Mouse (Mus musculus): ENCODE data around the gene Ptov1.

Gene Ptov1

DNA sequence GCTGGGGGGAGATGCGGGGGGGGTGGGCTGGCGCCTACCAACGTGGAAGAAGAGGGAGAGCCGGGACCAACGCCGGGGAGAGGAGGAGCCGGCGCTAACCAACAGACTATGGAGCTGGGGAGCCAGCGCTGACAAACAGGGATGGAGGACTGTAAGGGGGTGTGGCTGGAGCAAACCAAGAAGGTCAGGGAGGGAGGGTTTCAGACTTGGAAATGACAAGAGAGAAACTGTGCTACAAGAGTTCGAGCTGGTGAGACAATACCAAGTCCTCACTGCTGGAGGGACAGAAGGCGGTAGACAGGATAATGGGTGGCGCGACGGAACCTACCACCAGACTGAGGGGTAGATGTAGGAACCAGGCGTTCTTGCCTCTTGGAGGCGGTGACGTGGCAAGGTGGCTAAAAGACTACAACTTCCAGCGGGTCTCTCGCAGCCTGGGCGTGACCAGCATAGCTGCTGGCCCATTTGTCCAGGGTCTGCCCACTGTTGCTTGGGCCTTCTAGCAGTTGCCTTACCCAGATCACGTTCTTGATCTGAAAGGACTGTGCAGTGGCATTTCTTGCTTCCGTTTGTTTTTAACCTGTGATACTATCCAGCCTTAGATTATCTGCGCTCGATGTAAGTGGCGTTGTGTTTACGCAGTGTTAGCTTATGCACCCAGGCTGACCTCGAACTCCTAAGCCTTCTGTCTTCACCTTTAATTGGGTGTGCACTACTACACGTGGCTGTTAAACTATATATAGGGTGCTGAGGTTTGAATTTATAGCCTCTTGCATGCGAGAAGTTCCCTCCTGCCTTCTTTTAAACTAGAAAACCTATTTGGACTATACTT lies at the start of gene Ptov1:
Gene Ptov1 (minus strand): TSS at position 92 of the 832 bp plus-strand sequence.
- peak; percentile 99 for DNase-seq

DNA sequence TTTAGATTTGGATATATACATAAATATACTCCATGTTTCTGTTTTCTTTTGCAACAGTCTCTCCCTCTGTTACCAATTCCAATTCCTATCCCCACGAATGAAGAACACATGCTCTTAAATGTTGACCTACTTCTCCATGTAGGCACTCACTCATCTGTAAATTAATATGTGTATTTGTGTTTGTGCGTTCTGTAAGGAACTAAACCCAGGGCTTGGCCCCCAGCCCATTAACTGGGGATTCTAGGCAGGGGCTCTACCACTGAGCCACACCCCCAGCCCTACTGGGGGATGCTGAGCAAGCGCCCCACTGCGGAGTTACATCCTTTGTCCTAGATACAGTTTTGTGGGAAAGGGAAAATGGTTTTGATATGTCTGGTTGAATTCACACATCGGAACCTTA lies 49.5 kb upstream of the Ptov1 start:
- DNase-seq: no peak

DNA sequence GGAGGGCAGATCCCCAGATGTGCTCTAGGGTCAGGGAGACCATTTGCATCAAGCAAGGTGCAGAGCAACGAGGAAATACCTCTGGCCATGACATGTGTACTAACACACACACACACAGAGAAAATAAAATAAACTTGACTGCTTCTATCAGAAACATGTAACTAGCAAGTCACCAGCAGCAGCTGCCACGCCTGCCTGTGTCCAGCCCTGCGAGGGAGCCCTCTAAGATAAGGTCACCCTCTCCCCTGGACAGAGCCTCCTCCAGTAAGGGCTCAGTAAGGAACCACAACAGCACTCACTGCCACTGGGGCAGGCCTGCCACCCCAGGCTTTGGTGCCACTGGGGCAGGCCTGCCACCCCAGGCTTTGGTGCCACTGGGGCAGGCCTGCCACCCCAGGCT lies 48.6 kb upstream of the Ptov1 start:
- DNase-seq: no peak

DNA sequence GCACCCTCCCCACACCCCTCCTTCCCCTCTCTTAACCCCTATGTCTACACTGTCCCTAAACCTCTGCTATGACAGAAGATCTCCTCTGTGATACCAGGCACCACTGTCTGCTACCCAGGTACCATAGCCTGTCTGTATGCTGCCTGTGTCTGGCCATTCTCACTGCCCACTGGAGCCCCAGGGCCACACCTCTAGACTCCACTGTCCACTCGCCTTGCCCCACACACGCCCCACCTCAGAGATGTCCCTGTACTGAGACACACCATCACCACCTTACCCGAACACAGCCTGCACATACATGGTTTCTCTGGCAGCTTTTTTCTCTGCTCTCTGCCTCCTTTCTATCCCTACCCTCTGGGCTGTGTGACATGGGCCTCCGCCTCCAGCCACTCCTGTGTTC lies 47.3 kb upstream of the Ptov1 start:
- no peak for DNase-seq

DNA sequence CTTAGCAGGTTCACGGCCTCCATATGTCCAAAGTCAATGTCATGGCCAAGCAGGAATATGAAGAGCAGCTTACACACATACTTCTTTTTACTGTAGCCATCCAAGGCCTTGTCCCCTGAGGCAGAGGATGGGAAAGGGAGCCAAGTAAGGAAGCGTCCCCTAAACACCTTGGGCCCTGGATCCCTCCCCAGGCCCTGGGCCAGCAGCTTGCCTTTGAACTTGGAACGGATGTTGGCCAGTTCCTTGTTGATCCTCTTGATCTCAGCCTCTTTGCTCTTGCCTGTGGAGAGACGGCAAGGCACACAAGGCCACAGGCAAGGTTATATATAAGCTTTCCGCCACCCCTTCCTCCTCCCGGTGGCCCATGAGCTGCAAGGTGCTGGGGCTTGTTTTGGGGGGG lies 46.6 kb upstream of the Ptov1 start:
- no peak for DNase-seq

DNA sequence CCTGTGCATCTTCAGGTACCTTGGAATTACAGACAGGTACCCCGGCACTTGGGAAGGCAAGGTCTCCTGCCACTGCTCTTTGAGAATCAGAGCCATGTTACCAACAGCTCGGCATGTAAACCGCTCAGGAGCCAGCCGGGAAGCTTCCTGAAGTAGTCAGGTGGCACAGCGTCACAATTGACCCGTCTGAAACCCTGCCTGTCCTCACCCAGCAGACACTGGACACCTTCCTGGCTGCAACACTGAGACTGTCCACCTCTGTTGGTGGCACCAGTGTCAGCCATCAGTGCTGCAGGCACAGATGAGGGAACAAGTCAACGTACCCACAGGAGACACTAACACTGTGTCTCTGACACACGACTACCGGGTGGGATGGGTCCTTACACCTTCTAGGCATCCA lies 45.7 kb upstream of the Ptov1 start:
- DNase-seq: no peak

DNA sequence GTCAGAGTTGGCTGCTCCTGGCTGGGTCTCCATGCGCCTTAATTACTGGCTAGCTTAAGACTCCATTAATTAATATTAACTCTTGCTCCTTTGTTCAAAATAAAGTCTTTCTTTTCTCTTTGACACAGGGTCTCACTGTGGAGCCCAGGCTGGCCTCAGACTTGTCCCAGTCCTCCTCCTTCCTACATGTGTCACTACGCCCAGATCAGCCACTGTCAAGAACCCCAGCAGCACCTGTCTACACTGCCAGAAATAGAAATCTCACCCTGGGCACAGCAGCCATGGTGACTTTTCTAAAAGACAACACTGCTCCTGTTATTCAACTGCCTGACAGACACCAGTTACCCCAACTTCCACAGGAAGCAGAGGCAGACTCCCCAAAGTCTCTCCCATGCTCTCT lies 44.8 kb upstream of the Ptov1 start:
- DNase-seq: no peak

DNA sequence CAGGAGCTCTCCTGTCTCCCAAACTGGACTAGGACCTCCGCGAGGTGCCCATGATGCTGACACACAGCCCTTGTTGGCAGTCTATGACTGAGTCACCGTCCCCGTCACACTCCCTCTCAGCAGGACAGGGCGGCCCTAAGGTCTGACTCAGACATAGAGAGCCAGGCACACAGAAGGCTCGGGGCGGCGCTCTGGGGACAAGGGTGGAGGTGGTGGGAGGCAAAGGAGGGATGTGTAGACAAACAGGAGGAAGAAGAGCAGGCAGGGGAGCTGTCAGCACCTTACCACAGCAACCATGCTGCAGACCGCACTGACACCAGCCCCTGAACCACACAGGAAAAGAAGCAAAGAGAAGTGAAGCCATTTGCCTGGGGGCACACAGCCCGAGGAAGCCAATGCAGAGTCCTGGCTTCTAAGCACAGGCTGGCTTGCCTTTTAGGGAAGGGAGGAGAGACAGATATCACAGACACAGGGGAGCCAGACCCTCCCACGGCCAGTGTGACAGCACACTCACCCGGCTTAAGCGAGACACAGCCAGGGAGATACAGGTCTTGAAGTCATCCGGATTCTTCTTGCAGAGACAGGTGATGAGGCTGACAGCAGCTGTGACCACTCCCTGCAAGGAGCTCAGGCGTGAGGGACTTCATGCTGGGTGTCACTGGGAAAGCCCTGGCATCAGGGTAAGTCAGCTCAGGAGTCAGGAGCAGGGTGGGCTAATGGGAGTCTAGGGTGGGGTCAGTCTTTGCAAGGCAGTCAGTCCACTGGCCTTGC lies 39.3 kb upstream of the Ptov1 start:
- peak; percentile 25 for DNase-seq

DNA sequence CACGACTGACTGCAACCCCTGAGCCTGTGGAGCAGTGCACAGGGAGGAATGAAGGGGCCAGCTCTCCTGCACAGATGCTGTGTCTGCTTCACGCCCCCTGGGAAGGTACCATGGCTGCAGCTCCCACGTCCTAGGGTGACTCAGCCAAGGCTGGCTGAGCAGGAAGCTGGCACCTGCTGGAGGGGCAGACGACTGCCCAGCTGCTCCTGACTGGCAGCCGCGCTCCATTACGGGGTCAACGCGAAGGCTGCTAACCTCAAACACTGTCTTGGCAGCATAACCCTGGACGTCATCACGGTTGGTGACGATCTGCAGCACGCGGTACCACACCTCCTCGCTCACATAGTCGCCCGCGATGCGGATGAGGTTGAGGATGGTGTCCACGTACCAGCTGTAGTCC lies 35.8 kb upstream of the Ptov1 start:
- DNase-seq: no peak

DNA sequence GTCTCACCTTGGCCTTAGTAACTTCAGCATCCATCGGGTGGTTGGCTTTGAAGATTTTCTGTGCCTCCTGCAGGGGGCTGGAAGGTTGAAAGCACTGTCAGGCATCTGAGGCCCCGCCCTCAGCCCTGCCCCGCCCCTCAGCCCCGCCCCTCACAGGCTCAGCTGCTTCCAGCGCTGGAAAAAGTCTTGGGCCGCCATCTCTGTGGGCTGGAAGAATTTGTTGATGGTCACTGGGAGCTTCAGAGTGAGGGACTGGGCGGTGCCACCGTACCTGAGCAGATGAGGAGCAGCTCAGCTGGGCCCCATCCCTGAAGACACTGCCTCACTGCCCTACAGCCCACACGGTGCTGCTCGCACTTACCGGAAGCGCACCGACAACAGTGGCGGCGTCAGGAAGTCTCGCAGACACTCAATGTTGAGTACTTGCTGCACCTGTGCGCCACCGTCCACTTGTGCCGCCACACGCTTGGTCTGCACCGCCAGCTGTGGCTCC lies 31.7 kb upstream of the Ptov1 start:
- DNase-seq: peak; percentile 33

DNA sequence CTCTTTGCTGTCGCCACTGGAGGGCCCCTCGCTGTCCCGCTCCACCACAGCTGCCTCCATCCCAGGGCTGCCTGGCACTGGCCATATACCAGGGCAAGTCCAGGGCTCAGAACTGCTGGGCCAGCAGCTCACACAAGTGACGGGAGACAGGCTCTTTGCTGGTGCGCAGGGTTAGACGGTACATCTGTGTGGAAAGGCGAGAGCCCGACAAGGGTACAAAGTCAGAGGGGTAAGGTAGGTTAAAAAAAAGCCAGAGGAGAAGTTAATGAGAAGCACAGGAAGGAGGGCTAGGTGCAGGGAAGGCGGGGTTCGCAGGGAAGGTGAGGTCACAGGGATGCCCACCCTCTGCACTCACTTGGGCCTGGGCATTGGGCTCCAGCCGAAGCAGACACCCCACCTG lies 31.0 kb upstream of the Ptov1 start:
- peak; percentile 32 for DNase-seq

DNA sequence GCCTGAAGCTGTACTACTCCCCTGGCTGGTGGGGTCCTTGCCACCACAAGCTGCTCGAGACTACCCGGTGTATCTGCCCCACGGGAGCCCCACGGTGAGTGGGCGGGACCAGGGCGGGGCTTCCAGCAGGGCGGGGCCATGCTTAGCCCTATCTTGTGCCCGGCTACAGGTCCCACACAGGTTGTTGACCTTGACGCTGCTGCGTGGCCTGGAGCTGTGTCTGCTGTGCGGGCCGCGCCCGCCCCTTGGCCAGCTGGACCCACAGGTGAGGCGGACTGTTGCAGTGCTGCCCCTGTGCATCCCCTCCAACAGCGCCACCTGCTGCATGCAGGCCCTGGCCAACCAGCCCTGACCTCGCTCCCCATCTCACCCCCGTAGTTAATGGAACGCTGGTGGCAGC lies 29.0 kb upstream of the Ptov1 start:
- peak; percentile 74 for DNase-seq

DNA sequence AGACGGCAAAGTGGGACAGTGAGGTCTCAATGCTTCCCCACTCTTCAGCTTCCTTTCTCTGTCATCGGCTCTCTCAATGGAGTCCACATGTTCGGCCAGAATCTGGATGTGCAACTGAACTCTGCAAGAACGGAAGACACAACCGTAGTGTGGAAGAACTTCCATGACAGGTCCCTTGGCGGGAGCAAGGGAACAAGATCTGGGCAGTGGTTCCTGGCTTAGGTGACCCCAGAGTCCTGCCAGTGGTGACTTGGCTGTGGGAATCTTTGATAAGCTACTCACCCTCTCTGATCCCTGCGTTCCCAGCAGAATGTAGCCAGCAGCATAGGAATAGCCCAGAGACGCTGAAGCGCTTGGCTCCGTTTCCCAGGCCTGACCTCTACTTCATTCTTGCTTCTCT lies 26.9 kb upstream of the Ptov1 start:
- peak; percentile 58 for DNase-seq

DNA sequence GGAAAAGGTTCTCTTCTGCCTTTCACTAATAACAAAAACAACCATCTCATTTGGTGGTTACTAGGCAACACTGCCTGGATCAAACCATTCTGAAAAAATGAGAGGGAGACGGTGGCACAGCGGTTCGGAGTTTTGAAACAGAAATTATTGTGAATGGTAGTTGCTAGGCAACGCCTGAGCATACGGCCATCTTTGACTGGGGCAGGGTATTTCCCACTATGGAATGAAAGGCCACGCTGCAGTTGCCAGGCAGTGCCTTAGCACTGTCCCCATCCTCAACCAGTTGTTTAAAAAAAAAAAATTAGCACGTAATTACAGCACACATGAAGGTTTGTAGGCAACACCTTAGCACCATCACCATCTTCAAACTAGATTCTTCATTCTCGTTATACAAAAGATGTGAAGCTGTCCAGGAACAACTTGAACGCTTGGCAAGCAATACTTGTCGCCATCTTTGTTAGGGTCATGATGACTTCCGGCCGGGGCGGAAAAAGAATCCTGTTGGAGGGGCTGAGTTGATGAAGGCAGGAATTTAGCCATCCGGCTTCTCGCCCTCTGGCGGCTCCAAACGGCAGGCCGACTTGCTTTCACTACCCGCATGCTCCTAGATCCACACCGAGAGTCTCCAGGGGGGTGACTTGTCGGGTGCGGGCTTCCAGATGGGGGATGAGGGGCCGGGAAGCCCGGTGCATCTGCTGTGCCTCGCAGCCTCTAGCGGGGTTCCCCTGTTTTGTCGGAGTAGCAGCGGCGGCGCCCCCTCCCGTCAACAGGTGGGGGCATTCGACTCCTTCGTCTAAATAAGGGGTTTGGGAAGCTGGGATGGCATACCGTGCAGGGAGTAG lies 26.2 kb upstream of the Ptov1 start, which contains the start of gene Fuz:
Gene Fuz (plus strand): TSS at position 487 of the 842 bp plus-strand sequence.
- DNase-seq: peak; percentile 94

DNA sequence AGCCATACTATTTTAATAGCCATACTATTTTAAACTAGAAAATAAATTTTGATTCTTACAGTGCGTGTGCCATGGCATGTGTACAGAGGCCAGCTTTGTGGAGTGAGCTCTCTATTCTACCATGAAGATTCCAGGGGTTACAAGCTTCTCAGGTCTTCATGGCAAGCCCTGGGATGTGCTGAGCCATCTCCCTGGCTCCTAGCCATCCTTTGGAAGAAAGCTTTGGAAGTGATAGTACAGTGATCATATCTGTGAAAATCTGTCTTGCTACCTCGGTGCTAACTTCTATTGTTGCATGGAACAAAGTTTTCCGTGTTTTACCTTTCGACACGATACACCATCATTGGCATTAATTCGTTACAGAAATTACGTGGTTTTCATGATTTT lies 25.6 kb upstream of the Ptov1 start:
- no peak for DNase-seq

DNA sequence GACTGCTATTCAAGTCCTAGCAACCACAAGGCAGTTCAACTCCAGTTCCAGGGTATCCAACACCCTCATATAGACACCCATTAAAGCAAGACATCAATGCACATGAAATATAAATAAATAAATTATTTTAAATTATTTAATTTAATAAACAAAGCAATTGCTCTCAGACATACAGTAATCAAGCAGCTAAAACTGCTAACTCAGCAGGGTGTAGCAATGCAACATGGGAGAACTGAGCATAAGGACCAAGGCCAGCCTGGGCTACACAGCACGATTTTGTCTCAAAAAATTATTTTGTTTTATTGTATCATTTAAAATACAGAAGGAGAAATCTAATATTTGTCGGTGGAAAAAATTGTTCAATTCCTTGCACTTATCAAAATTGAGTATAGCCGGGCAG lies 24.6 kb upstream of the Ptov1 start:
- no peak for DNase-seq

DNA sequence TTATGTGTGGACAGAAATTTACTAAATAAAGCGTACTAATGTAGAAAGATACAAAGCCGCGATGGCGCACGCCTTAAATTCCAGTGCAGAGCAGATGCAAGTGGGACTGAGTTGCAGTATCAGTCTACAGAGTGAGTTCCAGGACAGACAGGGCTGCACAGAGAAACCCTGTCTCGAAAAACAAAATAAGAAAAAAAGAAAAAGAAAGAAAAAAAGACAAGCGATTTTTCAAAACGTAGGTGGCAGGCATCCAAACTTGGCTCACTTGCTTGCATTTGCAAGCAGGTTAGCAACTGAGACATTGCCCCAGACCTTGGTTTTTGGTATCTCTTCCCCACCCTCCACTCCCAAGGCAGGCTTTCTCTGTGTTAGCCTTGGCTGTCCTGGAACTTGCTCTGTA lies 23.6 kb upstream of the Ptov1 start:
- DNase-seq: no peak

DNA sequence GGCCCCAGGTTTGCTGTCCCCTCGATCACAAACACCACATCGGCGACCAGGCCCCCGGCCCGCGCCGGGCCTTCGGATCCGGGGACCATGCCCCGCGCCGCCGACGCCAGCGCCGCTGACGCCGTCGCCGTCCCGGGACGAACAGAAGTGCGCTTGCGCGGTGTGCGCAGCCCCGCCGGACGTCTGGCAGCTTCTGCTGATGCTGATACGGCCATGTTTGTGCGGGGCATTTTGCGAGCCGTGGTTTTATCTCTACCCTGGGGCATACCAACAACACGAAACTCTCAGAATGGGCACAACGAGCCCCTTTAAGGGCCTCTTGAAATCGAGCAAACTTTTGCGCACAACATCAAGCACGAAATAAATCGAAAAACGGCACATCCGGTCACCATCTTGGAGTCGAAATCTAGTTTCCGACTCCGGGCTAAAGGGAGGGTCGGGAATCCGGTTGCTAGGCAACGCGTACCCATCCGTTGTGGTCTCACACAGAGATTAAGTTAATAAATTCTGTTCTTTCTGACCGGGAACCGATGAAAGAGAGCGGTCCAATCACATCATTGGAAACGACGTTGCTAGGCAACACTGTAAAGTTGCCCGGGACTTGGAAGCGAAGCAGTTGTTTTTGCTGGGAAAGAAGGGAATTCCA lies 22.8 kb upstream of the Ptov1 start, which contains the start of gene Med25:
Gene Med25 (minus strand): TSS at position 437 of the 646 bp plus-strand sequence.
- peak; percentile 91 for DNase-seq

DNA sequence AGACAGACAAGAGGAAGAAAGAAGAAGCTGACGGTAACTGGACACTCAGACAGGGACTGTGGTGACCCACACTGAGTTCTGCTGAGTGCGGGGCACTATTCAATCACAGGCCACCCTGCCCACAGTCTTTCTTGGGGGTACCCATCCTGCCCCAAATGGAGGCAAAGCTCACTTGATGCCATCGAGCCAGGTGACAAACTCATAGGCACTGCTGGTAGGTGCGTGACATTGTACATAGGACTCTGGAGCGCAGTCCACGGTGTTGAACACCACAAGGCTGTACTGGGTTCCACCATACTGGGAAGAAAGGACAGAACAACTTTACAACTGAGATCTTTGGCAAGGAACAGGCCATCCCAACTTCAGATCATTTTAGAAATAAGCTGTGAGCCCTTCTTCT lies 22.0 kb upstream of the Ptov1 start:
- no peak for DNase-seq

DNA sequence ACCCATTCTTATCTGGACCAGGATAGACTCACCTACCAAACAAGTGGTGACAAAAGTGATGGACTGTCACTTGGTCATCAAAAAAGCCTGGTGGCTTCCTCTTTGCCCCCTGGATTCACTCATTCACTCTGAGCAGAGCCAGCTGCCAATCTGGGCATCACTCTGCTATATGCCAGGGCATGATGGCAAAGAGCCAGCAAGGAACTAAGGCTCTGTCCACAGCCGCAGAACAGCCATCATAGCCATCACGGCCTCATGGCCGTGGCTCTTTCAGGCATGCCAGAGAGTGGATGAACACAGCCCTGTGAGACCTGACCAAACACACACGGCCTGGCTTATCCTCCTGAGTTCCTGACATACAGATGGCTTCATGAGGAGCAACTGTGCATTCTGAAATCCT lies 21.1 kb upstream of the Ptov1 start:
- DNase-seq: no peak

DNA sequence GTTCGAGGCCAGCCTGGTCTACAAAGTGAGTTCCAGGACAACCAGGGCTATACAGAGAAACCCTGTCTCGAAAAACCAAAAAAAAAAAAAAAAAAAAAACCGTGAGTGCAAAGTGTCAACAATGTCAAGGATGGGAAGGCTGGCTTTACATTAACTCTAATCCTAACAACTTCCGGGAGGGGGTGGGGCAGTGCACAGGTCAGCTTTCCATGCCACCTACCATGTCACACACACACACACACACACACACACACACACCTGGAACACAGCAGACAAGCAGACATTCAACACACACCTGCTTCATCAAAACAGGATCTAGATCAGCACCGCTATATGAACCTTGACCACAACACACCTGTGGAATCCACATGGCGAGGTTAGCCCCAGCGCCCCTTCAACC lies 20.6 kb upstream of the Ptov1 start:
- DNase-seq: no peak

DNA sequence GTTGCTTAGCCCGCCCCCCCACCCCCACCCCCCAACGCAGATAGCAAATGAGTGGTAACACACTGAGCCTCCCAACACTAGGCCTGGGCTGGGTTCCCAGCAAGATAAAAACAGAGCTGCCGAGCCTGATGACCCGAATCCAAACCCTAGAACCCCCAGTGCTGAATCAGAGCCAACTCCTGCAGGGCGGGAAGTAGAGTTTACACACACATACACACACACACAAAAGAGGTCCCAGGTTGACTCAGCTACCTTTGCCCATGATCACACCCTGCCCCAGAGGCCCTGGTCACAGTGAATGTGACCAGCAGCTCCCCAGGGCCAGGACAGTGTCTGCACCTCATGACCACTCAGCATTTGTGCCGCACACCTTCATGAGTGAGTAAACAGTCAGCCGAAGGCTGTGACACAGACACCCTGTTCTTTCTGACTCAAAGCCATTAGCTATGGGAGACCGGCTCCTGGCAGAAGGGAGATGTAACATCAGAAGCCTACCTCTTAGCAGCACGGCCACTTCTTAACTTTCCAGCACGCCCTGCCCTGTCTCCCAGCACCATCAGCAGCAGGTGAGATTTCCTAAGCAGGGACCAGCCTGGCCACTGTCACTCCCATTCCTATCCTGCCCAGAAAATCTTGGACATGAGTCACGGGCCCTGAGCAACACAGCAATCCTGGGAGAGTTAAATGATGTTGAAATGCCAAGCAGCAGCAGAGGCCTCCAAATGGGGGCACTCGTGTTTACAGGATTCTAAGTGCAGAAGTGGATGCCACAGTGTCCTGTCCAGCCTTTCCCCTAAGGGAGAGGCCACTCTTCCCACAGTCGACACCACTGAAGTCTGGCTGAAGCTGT lies 18.9 kb upstream of the Ptov1 start:
- DNase-seq: no peak

Measured in cerebellum, adult 11-12 months (tissue).